Mouse (Mus musculus) c-Kit-negative CD71-positive TER-119-positive erythroid progenitor cells, embryonic 14.5 days (primary cell): ENCODE data around the gene Morc2b.
"Not testable (repeated sequence)": the region's sequence is repeated elsewhere in the genome, so short reads cannot be mapped to it uniquely, and the experiment has no call there.

Source experiments
- DNase-seq: peaks from one replicate; pipeline ENCODE4 v3.0.0-alpha.2; 2013; ENCODE audit warnings: low read depth, low spot score

The Morc2b gene

GRCm38 (mm10) chr17:33139261-33139820 is at the start of gene Morc2b:
TSS of gene Morc2b (minus strand) at chr17:33139683.
- no peak for DNase-seq

GRCm38 (mm10) chr17:33168147-33168546 is 28.7 kb upstream of the Morc2b start, which contains the start of gene Olfr55:
TSS of gene Olfr55 (plus strand) at chr17:33168447.
- DNase-seq: not testable (repeated sequence)

- no peak for DNase-seq
These were observed 13.2 kb downstream of the Morc2b start for GRCm38 (mm10) chr17:33126257-33126656.

- no peak for DNase-seq
These were observed 14.9 kb downstream of the Morc2b start for GRCm38 (mm10) chr17:33124546-33124945.

DNA sequence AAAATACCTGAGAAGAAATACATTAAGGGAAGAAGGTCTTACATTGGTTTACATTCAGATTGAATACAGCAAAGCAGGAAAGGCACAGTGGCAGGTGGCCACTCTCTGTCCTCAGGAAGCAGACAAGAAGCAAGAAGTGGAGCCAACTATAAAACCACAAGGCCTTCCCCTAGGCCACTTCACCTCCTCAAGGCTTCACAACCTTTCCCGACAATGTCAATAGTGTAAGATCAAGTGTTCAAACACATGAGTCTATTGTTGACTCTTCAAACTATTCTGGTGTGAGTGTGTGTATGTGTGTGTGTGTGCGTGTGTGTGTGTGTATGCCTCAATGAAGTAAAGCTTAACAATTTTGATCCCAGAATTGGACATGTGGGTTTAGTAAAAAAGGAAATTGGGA is 42.1 kb downstream of the Morc2b start:
- no peak for DNase-seq

DNA sequence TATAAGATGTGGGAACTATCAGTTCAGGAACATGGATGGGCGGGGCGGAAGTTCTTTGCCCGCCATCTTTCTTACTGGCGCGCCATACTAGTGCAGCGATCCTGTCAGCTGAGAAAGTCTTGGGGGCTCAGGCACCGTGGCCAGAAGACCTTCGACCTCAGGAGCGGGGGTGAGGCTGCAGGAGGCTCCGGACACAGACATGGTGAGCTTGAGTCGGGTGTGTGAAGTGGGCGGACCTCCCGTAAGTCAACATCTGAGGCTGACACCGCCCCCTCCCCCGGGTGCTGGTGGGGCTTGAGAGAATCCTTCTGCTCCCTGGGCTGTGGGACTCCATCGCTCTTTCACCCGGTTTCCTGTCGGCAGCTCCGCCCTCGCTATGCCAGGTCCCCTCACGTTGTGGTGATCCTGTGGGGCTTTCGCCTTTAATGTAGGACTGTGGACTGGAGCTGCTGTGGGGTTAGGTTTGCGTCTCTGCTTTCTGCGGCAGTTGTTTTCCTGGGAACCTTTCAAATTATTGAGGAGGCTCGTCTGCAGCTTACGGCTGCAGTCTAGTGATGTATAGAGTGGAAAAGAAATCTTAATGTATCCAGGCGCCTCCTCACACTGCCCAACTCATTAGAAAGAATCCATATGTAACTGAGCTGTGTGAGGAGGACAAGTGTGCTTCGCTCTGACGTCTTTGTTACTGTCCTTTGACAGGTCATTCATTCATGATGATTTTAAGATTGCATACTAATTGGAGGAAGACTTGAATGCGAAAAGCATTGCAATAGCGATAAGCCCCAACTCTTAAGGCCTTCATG is 46.9 kb downstream of the Morc2b start:
- DNase-seq: peak; percentile 34

- no peak for DNase-seq
These were observed 47.9 kb downstream of the Morc2b start for GRCm38 (mm10) chr17:33091630-33092029.

DNA sequence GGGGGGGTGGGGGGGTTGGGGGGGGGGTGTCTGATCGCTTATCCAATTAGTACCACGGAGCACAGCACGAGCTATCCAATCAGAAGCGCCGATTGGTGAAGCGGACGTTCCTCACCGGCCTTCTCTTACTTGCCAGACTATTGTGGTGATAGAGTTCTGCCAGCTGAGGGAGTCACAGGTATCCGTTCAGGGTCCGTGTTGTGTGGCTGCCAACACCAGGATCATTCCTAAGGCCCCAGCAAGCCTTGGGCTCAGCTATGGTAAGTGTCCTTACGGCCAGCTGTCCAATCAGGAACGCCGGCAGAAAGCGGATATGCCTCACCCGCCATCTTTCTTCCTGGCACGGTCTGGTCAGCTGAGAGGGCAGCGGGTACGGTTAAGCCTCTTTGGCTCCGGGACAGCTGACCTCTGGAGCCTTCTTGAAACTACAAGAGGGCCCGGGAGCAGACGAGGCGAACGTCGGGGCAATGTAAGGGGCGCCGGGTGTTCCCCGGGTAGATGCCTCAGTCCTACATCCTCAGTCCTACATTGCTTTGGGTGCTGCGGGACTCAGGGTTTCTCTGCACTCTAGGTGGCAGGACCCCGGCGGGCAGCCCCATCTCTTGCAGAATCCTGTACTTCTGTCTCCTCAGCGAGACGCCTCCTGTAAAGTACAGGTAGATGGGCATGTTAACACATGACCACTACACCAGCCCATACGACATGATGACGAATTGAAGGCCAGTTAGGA is 50.1 kb downstream of the Morc2b start, which contains the start of gene Zfp563:
Gene Zfp563 (plus strand): TSS at position 91 of the 730 bp plus-strand sequence.
- DNase-seq: peak; percentile 50

GRCm38 (mm10) chr17:33067958-33068357 is 71.5 kb downstream of the Morc2b start, which contains the start of gene 4921501E09Rik:
TSS of gene 4921501E09Rik (minus strand) at chr17:33068058.
- DNase-seq: no peak
